8 mouse cellular contexts compared by ENCODE assay signal in genomic region chr14:62879497-62879896, GRCm38 (mm10). TPM values are rescaled to one million over a fixed set of nuclear protein-coding genes. Genes with fewer than 3 reads are reported as not detected.
A peak's percentile ranks its signal among the peaks of the same experiment; 100 is the strongest.
DNase-seq lines count a peak whose midpoint lies in the region; ATAC-seq and TF ChIP-seq lines count a peak whose summit lies in the region.

No protein-coding gene starts in this region.

- peak; percentile 67 for ATAC-seq in embryonic facial prominence, embryonic 15.5 days (ENCODE audit: insufficient number of reproducible peaks, low FRiP score, low TSS enrichment, low read depth)
- no peak for ATAC-seq in limb, embryonic 11.5 days (ENCODE audit: insufficient number of reproducible peaks, low FRiP score, low TSS enrichment, low read depth)
- ATAC-seq in midbrain, embryonic 15.5 days (replicated peaks), result peak; percentile 75

- H3K4me1 ChIP-seq in bone marrow macrophage, adult 2 months (ENCODE audit: control insufficient read depth, insufficient read depth, low read length), result peaks cover 60% of the 10 kb centered on the region
- peaks cover 25% of the 10 kb centered on the region for H3K4me1 ChIP-seq in embryonic facial prominence, embryonic 15.5 days
- H3K4me1 ChIP-seq in limb, embryonic 11.5 days (ENCODE audit: control insufficient read depth, insufficient read depth, low read length), result 0 out of 2 replicates have a peak, but pooled peaks cover 4% of the 10 kb centered on the region
- peaks cover 31% of the 10 kb centered on the region for H3K4me1 ChIP-seq in midbrain, embryonic 15.5 days

- TF ChIP-seq CTCF in bone marrow macrophage, adult 2 months (IDR thresholded peaks at IDR 0.05; ENCODE audit: low read depth, low read length), result no peak

- no peak overlapping the region; the same call in 1 of the 2 replicates for H3K4me2 ChIP-seq in embryonic facial prominence, embryonic 15.5 days (replicated peaks)
- no peak overlapping the region for H3K4me2 ChIP-seq in limb, embryonic 11.5 days (ENCODE audit: low read depth, severe bottlenecking)
- peak overlapping the region; percentile 17; the same call in 1 of the 2 replicates for H3K4me2 ChIP-seq in midbrain, embryonic 15.5 days

- H3K4me3 ChIP-seq in bone marrow macrophage, adult 2 months (ENCODE audit: insufficient read depth, low read length), result no peak overlapping the region
- no peak overlapping the region for H3K4me3 ChIP-seq in embryonic facial prominence, embryonic 15.5 days (replicated peaks)
- no peak overlapping the region for H3K4me3 ChIP-seq in limb, embryonic 11.5 days (ENCODE audit: low read depth, low read length)
- no peak overlapping the region for H3K4me3 ChIP-seq in midbrain, embryonic 15.5 days

- no peaks in the 10 kb centered on the region for H3K36me3 ChIP-seq in embryonic facial prominence, embryonic 15.5 days
- H3K36me3 ChIP-seq in limb, embryonic 11.5 days (ENCODE audit: control insufficient read depth, insufficient read depth, low read length), result no peaks in the 10 kb centered on the region
- H3K36me3 ChIP-seq in midbrain, embryonic 15.5 days (replicated peaks), result no peaks in the 10 kb centered on the region

- no peaks in the 10 kb centered on the region for H3K9me3 ChIP-seq in embryonic facial prominence, embryonic 15.5 days (replicated peaks)
- no peaks in the 10 kb centered on the region for H3K9me3 ChIP-seq in limb, embryonic 11.5 days (ENCODE audit: control insufficient read depth, low read length)
- H3K9me3 ChIP-seq in midbrain, embryonic 15.5 days, result no peaks in the 10 kb centered on the region

- 15% methylated on average over 5 of the region's 5 CpGs for WGBS in embryonic facial prominence, embryonic 15.5 days
- WGBS in limb, embryonic 11.5 days, result 24% methylated on average over 5 of the region's 5 CpGs
- WGBS in midbrain, embryonic 15.5 days, result 13% methylated on average over 5 of the region's 5 CpGs

- H3K9ac ChIP-seq in embryonic facial prominence, embryonic 15.5 days, result no peak overlapping the region
- H3K9ac ChIP-seq in limb, embryonic 11.5 days (ENCODE audit: low read length), result no peak overlapping the region
- H3K9ac ChIP-seq in midbrain, embryonic 15.5 days, result no peak overlapping the region

- H3K27ac ChIP-seq in bone marrow macrophage, adult 2 months (ENCODE audit: insufficient read depth, low read depth, low read length), result peak overlapping the region; percentile 21; the same call in 1 of the 2 replicates
- peak overlapping the region; percentile 71 for H3K27ac ChIP-seq in embryonic facial prominence, embryonic 15.5 days (replicated peaks)
- no peak overlapping the region for H3K27ac ChIP-seq in limb, embryonic 11.5 days (replicated peaks; ENCODE audit: low read depth, low read length)
- H3K27ac ChIP-seq in midbrain, embryonic 15.5 days, result peak overlapping the region; percentile 69

- no peak for TF ChIP-seq POLR2A in bone marrow macrophage, adult 2 months (IDR thresholded peaks at IDR 0.05; ENCODE audit: borderline replicate concordance, low read depth, low read length)

- H3K27me3 ChIP-seq in embryonic facial prominence, embryonic 15.5 days, result no peaks in the 10 kb centered on the region
- H3K27me3 ChIP-seq in limb, embryonic 11.5 days (ENCODE audit: control insufficient read depth, insufficient read depth, low read length), result no peaks in the 10 kb centered on the region
- H3K27me3 ChIP-seq in midbrain, embryonic 15.5 days (replicated peaks), result no peaks in the 10 kb centered on the region

- DNase-seq in 3134 (ENCODE audit: extremely low read depth, insufficient read length, low spot score), result peak; percentile 52
- peak; percentile 72 to 87 for DNase-seq in heart, adult 9 months (ENCODE audit: low spot score in 2 of 2)
- peak; percentile 60 to 80 for DNase-seq in kidney, adult 8-10 months
- DNase-seq in limb, embryonic 11.5 days (ENCODE audit: low spot score), result peak; percentile 68
- peak; percentile 35 to 67 for DNase-seq in spleen, adult 18-20 months

RNA-seq across cellular contexts. Expression of gene Wdfy2, which starts 42.0 kb away (rescaled TPM):
- polyA plus RNA-seq in bone marrow macrophage, adult 2 months (2012; ENCODE audit: insufficient read depth, insufficient read length, missing spikeins), result 80.6 and 83.5 TPM in 2 replicates
- polyA plus RNA-seq in embryonic facial prominence, embryonic 15.5 days (2015; fragmentation: Nextera tagmentation; extraction: Ambion mirVana), result 8.0 and 8.2 TPM in 2 replicates
- 12.0 and 13.7 TPM in 2 replicates for polyA plus RNA-seq in limb, embryonic 11.5 days (2014; fragmentation: Nextera tagmentation; extraction: Ambion mirVana)
- 7.6 and 8.1 TPM in 2 replicates for polyA plus RNA-seq in midbrain, embryonic 15.5 days (2015; fragmentation: Nextera tagmentation; extraction: Ambion mirVana)
